Mouse (Mus musculus) layer of hippocampus, postnatal 10 days (tissue): ENCODE measurements around the gene Pacrg. TPM values are rescaled to one million over a fixed set of nuclear protein-coding genes. Genes with fewer than 3 reads are reported as not detected.

Experiments used
- DNase-seq, 2 experiments: peaks; one replicate each; pipeline ENCODE4 v3.0.0; 2021; ENCODE audit warnings: low spot score in 2 of 2
- total RNA-seq, 2 experiments: library from RNA; stranded (reverse); gene quantifications; 2 replicates each; pipeline ENCODE4 v1.2.3; 2021

The Pacrg gene
- total RNA-seq, 2 experiments from 2014 or later, result 17.5 to 18.2 TPM

DNA sequence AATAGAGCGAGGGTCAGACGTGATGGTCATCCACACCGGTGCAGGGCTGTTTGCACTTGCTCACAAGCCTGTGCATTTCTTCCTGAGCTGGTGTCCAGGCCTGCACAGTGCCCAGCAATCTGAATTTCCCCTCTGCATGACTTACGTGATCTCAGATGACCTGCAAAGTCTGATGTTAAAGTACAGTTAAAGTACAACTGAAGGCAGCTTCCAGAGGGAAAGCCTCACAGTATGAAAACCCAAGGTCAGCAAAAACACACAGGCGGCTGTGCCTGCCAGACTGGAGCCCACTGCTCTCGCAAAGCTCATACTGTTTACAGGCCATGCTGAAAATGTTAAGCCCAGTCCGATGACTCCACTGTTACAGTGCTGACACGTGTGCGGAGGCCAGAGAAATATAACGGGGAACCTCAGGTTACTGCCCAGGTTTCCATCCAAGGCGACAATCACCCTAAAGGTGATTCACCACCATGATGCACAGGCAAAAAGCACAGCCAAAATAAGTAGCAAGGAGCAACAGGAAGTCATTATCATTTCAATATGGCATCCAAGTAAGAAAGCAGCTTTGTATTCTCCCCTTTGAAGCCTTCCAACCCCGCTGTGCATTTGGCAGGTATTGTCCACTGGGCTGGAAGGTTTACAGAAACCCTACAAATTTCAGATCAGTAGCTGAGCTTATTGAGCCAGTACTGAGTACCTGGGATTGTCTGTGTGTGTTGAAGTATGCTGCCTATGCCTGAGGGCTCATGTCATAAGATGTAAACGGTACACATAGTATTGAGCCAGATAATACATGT lies 213.6 kb downstream of the Pacrg start:
- DNase-seq, result no peak

DNA sequence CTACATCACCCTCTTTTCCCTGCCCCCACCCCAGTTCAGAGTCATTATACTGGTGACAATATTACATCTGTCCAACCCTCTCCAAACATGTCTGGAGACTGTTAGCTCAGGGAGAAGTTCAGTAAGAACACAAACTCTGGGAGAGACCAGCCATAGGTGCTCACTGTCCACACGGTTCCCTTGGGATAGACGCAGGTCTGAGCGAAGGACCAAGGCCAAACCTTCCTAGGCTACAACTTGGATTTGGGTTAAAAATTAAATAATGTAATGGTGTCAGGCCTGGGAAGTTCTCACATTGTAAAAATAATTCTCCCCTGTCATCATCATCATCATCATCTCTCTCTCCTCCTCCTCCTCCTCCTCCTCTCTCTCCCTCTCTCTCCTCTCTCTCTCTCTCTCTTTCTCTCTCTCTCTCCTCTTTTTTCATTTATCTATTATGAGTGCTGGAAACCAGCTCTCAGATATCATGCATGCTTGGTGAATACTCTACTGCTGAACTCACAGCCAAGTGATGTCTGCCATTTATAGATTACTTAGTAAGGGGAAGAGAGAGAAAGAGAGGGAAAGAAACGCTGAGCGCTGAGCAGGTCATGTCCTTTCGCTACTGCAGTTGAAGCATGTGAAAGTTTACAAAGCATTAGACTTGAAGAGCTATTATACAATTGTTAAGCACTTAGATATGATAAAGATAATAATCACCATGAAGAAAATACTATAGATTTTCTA lies 215.2 kb downstream of the Pacrg start:
- no peak for DNase-seq

- DNase-seq, result no peak
Observed at GRCm38 (mm10) chr17:10620621-10621020, 219.5 kb downstream of the Pacrg start.

GRCm38 (mm10) chr17:10619881-10620280 lies 220.2 kb downstream of the Pacrg start:
- DNase-seq, result peak in 1 of 2 experiments; percentile 33

GRCm38 (mm10) chr17:10617656-10618055 lies 222.5 kb downstream of the Pacrg start:
- DNase-seq, result no peak

- no peak for DNase-seq
Observed at GRCm38 (mm10) chr17:10615611-10616010, 224.5 kb downstream of the Pacrg start.

DNA sequence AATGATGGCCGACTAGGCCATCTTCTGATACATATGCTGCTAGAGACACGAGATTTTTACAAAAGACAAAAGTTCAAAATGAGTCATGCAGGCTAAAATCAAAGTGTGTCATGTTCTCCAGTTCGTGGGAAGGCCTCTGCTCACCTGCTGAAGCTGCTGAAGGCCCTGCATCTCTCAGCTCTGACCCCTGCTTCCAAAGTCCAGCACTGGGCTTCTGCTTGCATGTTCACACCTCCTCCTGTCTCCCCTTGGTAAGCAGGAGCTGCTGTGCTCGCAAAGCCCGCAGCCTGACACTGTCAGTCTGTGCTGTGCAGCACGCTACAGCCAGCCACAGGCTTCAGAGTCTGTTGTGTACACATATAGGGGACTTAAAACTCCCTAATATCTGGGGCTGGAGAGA lies 225.4 kb downstream of the Pacrg start:
- DNase-seq, result no peak

DNA sequence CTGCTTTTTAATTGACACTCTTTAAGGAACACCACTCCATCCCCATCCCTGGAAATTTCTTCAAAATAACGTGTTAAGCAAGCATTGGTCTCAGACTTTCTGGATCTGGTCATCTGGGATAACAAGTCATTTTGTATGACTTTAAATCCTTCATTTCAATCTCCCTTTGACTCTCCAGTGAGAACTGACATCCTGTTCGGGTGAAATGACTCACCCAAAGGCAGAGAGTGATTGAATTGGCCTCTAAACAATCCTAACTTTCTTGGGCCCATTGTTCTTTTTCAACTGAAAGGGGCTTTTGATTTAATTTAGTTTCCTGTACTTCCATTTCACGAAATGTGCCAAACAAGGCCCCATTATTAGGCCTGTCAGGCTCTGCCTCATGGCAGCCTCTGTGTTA lies 228.5 kb downstream of the Pacrg start:
- DNase-seq, result no peak

DNA sequence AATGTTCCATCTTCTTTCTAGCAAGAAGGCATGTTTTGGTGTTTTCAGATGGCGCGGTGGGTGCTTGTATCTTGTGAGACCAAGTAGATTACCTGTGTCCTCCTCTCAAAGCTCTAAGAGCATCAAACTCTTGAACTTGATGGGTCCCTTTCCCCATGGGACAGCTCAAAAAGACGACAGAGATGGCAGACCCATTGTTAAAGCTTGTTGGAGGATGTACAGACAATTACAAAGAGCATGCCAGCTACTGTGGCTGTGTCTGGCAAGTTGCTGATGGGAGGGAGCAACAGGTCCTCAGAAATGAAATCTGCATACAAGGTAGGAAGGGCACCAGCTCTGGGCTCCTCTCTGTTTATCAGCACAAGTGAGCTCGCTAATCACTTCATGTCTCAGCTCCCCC lies 232.0 kb downstream of the Pacrg start:
- DNase-seq, result no peak

GRCm38 (mm10) chr17:10606090-10606489 lies 234.0 kb downstream of the Pacrg start:
- no peak for DNase-seq

GRCm38 (mm10) chr17:10597741-10598140 lies 242.4 kb downstream of the Pacrg start:
- DNase-seq, result no peak

DNA sequence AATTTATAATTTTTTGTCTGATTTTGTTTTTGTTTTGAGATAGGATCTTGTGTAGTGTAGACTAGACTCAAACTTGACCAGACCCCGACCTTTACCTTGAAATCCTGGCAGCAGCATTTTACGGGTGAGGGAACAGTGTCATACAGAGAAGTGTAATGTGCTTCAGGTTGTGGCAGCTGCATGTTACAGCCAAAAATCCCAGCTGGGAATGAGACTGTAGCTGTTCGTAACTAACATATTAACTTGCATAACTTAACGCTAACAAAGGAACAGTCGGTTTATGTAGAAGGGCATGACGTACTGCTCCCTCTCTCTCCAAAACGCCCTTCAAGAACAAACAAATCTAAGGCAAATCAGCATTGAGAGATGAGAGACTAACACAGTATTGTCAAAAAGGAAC lies 250.5 kb downstream of the Pacrg start:
- no peak for DNase-seq

DNA sequence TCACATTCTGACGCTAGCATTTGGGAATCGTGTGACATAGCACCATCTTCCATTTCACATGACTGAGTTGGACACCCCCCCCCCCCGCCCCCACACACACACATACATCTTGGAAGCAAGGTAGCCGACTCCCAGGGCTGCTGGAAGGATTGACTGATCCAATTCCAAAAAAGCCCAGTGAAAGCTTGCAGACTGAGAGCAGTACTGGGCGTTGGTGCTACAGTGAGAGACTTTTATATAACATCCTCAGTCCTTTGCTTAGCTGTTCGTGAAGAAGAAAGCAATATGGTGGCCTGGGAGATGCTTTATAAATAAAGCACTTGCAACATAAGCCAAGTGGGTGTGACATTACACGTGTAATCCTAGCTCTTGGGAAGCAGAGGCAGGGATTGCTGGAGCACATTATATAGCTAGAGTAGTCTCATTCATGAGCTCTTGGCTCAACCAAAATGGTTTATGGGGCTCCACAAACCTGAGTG lies 251.2 kb downstream of the Pacrg start:
- no peak for DNase-seq

- no peak for DNase-seq
Observed at GRCm38 (mm10) chr17:10583301-10583700, 256.8 kb downstream of the Pacrg start.

GRCm38 (mm10) chr17:10575306-10575705 lies 264.8 kb downstream of the Pacrg start:
- no peak for DNase-seq

GRCm38 (mm10) chr17:10572436-10572835 lies 267.7 kb downstream of the Pacrg start:
- DNase-seq, result no peak

DNA sequence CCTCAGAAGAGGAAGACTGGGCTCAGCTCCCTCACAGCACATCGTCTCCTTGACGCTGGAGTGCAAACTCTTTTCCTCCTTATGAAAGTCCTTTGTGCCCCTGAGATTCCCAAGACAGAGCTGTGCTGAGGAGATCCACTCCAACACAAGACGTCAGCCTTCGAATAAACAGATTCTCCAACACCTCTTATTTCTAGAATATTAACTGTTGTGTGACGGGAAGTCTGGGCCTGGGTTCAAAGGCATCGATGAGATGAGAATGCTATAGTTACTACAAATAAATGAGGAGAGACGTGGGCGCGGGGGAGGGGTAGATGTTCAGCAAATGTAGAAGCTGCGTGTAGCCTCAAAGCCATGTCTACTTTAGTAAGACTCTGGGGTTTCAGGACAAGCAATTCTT lies 270.8 kb downstream of the Pacrg start:
- DNase-seq, result no peak

DNA sequence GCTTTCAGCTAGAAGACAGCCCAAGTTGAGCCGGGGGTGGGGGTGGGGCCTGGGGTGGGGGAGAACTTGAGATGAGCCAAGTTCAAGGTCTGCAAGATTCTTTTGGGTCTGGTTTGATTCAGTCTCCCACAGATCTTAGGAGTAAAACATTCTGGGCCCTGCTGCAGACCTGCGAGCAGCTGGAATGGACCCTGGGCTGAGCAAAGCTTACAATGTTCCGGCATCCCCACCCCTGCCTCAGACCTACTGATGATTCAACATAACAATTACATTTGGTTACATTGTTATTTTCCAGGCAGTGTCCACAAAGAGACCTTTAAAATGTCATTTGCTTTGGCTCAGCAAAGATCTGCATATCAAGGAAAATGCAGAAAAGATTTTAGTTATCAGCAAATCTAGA lies 272.7 kb downstream of the Pacrg start:
- no peak for DNase-seq

GRCm38 (mm10) chr17:10564191-10564590 lies 275.9 kb downstream of the Pacrg start:
- no peak for DNase-seq

DNA sequence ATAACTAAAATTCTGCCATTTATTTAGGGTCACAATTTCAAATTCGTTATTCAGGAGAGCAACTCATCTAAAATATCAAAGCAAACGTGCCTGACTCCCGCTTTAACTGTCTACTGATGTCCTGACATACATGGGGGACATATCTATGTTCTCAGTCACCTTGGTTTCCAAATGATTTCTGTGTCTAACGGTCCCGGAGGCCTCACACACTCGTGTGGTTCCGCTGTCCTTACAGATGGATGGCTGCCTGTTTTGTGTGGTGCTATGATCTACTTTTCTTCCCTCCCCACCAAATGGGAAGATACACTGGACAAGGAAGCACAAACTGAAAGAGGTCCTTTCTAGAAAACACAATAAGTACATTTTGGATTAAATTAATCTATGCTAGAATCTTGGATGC lies 277.2 kb downstream of the Pacrg start:
- DNase-seq, result no peak

DNA sequence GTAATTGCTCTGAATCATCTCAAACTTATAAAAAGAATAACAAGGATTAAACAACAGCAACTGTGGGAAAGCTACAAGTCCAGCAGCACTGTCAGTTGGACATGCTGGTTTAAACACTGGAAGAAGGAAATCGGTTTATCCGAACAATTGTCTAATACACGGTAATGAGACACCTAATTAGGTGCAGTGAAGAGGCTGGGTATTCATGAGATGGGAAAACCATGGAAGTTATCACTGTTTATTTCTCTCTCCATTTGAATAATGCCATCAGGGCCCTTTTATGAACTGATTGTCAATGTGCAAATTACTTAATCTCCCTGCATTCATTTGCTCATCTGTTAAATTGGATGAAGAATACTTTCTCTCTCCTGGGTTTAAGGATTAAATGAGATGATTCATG lies 280.1 kb downstream of the Pacrg start:
- DNase-seq, result no peak

DNA sequence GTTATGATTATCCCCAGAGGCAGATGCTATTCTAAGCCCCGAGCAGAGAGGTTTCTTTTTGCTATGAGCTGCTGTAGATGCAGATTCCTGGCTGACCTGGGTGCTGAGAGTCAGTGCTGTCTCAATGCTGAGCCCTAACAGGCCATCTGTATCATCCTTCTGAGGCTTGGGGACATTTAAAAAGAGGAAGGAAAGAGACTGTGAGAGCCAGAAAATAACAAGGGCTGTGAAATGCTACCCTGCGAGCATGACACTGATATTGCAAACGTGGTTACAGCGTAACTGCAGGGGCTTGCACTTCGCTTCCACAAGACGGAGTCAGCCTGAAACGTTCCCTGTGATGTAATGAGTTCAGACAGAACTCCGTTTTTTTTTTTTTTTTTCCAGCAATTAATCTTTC lies 281.4 kb downstream of the Pacrg start:
- DNase-seq, result no peak
